Mouse (Mus musculus) megakaryocyte, embryonic 14.5 days (primary cell): ENCODE data around the gene Cfap44. TPM values are rescaled to one million over a fixed set of nuclear protein-coding genes. Genes with fewer than 3 reads are reported as not detected.

Source experiments
- H3K27me3 ChIP-seq: replicated peaks from 2 replicates; pipeline ENCODE3; 2012; ENCODE audit warnings: inconsistent platforms
- H3K36me3 ChIP-seq: replicated peaks from 2 replicates; pipeline ENCODE3; 2012; ENCODE audit warnings: low read length, inconsistent platforms, mixed read lengths
- H3K4me1 ChIP-seq: 2 replicates; pipeline ENCODE4 v1.6.1; 2012; ENCODE audit warnings: inconsistent platforms
- H3K4me3 ChIP-seq: replicated peaks from 2 replicates; pipeline ENCODE3; 2012; ENCODE audit warnings: moderate library complexity, mild to moderate bottlenecking, inconsistent platforms
- H3K9me3 ChIP-seq: 2 replicates; pipeline ENCODE4 v1.6.1; 2012; ENCODE audit warnings: inconsistent platforms
- FLI1 ChIP-seq: IDR thresholded peaks from 2 replicates; pipeline ENCODE4 v1.6.1; 2012; ENCODE audit warnings: low read length, inconsistent platforms, mixed read lengths
- GATA1 ChIP-seq: IDR thresholded peaks from 3 replicates; pipeline ENCODE4 v1.6.1; 2012; ENCODE audit warnings: mixed read lengths, low read length, inconsistent platforms, borderline replicate concordance
- polyA plus RNA-seq: library from polyadenylated mRNA; stranded (reverse); fragments of >175 nt; gene quantifications from 2 replicates; pipeline ENCODE4 v1.2.3, GENCODE M21; 2012; ENCODE audit warnings: low replicate concordance; ENCODE audit not compliant: insufficient read depth

The Cfap44 gene
- polyA plus RNA-seq, 1 experiment: not detected

DNA sequence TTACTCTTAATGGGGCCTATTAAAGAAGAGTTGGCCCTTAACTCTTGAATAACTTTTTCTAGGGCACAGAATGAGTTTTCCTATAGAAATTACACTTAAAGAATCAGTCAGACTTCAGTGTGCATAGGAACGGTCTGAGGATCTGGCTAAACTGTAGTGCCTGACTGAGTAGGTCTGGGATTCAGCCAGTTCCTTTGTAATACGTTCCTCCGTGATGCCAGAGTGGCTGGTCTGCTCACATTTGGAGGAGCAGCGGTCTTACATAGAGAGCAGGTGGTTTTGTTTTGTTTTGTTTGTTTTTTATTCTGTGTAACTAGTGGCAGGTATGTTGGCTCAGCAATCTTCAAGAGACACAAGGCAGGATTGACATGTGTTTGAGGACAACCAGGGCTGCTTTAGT, 14.6 kb upstream of the Cfap44 start:
- H3K9me3 ChIP-seq: no peaks in the 10 kb centered on the region
- H3K4me1 ChIP-seq: no peaks in the 10 kb centered on the region
- TF ChIP-seq GATA1: no peak
- no peak for TF ChIP-seq FLI1
- H3K27me3 ChIP-seq: no peaks in the 10 kb centered on the region
- peaks cover 40% of the 10 kb centered on the region for H3K36me3 ChIP-seq
- no peak overlapping the region for H3K4me3 ChIP-seq

GRCm38 (mm10) chr16:44381578-44381977, 13.0 kb upstream of the Cfap44 start:
- no peak for TF ChIP-seq GATA1
- no peak for TF ChIP-seq FLI1
- no peak overlapping the region for H3K4me3 ChIP-seq
- H3K27me3 ChIP-seq: no peaks in the 10 kb centered on the region
- H3K9me3 ChIP-seq: no peaks in the 10 kb centered on the region
- no peaks in the 10 kb centered on the region for H3K4me1 ChIP-seq
- H3K36me3 ChIP-seq: peaks cover 39% of the 10 kb centered on the region

DNA sequence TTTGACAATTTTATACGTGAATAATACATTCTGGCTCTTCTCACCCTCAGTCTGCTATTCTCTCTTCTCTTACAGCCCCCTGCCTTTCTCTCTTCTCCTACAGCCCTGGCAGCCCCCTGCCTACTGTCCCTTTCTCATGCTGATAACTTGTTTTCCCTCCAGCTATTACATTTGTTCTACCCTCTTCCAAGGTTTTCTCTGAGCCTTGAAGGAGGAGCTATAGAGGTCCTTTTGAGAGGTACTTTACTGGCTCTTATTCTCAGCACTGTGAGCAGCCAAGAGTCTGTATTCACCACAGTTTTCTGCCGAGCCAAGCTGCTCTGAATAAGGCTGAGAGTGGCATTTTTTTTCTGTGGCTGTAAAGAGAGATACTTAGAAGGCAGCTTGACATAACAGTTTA, 11.0 kb upstream of the Cfap44 start:
- peaks cover 41% of the 10 kb centered on the region for H3K36me3 ChIP-seq
- H3K9me3 ChIP-seq: peaks cover 3% of the 10 kb centered on the region; the same call in 1 of the 2 replicates
- no peaks in the 10 kb centered on the region for H3K4me1 ChIP-seq
- H3K27me3 ChIP-seq: no peaks in the 10 kb centered on the region
- no peak overlapping the region for H3K4me3 ChIP-seq
- no peak for TF ChIP-seq GATA1
- TF ChIP-seq FLI1: no peak

DNA sequence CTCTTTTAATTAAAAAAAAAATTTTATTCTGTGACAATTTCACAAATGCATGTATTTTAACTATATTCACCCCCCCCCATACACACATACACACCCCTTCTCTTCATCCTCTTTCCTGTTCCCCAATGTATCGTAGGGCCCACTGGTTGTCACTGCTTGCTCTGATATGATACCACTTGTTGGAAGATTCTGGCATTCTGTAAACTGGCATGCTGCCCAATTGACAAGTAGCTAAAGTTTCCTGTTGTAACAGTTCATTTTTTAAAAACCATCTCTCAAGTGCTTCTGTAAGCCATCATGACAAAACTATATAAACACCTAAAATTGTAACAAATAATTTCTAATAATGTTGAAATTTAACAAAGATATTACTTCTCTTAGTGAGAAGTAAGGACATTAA, 10.3 kb upstream of the Cfap44 start:
- H3K4me1 ChIP-seq: no peaks in the 10 kb centered on the region
- H3K36me3 ChIP-seq: peaks cover 41% of the 10 kb centered on the region

GRCm38 (mm10) chr16:44391877-44392548, 2.6 kb upstream of the Cfap44 start:
- Histone ChIP-seq H3K36me3 (peaks cover 26% of the 10 kb centered on the region), H3K4me3 (peak overlapping the region; percentile 75), H3K9me3 (peaks cover 17% of the 10 kb centered on the region), H3K4me1 (peaks cover 12% of the 10 kb centered on the region), H3K27me3 (peaks cover 9% of the 10 kb centered on the region)
- TF ChIP-seq GATA1 (no peak), FLI1 (no peak)

More for the DNA sequence above, 10.3 kb upstream of the Cfap44 start:
- Histone ChIP-seq H3K27me3 (no peaks in the 10 kb centered on the region), H3K4me3 (no peak overlapping the region), H3K9me3 (peaks cover 8% of the 10 kb centered on the region; the same call in 1 of the 2 replicates)
- TF ChIP-seq GATA1 (no peak), FLI1 (no peak)

GRCm38 (mm10) chr16:44404933-44405332, 10.3 kb downstream of the Cfap44 start:
- Histone ChIP-seq H3K9me3 (peaks cover 7% of the 10 kb centered on the region), H3K4me3 (no peak overlapping the region), H3K27me3 (no peaks in the 10 kb centered on the region), H3K4me1 (no peaks in the 10 kb centered on the region), H3K36me3 (no peaks in the 10 kb centered on the region)
- TF ChIP-seq GATA1 (no peak), FLI1 (no peak)

- H3K4me1 ChIP-seq: no peaks in the 10 kb centered on the region
- peaks cover 7% of the 10 kb centered on the region for H3K9me3 ChIP-seq
- H3K36me3 ChIP-seq: no peaks in the 10 kb centered on the region
- H3K27me3 ChIP-seq: no peaks in the 10 kb centered on the region
- TF ChIP-seq FLI1 (no peak), GATA1 (no peak)
- H3K4me3 ChIP-seq: no peak overlapping the region
Observed at GRCm38 (mm10) chr16:44407211-44407610, 12.6 kb downstream of the Cfap44 start.

GRCm38 (mm10) chr16:44408290-44408689, 13.7 kb downstream of the Cfap44 start:
- H3K36me3 ChIP-seq: no peaks in the 10 kb centered on the region
- TF ChIP-seq FLI1 (no peak), GATA1 (no peak)

DNA sequence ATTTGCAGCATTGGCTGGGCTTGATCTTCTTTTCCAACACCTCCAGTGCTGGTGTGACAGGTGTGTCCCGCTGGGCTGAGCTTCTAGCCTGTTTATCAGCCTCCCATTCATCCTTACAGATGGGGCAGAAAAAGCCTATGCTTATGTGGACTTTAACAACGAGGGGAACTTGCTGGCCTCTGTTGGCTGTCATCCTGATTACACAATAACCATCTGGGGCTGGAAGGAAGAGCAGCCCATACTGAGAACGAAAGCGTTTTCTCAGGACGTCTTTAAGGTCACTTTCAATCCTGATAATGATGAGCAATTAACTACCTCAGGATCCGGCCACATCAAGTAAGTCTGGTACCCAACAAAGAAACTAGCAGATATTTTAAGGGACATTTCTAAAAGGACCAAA, 15.6 kb downstream of the Cfap44 start:
- no peaks in the 10 kb centered on the region for H3K27me3 ChIP-seq
- no peak for TF ChIP-seq GATA1
- TF ChIP-seq FLI1: no peak

More at GRCm38 (mm10) chr16:44408290-44408689, 13.7 kb downstream of the Cfap44 start:
- Histone ChIP-seq H3K9me3 (peaks cover 7% of the 10 kb centered on the region), H3K4me1 (no peaks in the 10 kb centered on the region), H3K4me3 (no peak overlapping the region), H3K27me3 (no peaks in the 10 kb centered on the region)

DNA sequence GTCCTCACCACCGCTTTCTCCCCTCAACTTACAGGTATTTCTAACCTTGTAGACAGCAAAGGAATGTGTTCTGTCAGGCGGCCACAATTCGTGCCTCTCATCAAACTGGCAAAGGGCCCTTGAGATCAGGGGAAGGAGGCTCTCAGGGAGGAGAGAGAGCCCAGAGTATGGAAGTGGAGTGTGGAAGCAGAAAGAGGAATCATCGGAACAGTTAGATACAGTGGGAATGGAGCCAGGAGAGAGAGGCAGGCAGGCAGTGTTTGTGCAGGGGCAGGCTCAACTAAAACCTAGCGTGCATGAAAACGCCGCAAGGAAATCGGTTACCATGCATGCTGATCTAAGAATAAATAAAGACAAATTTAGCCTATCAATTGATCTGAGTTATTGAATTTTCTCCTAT, 23.0 kb downstream of the Cfap44 start:
- Histone ChIP-seq H3K4me1 (peaks cover 3% of the 10 kb centered on the region), H3K36me3 (no peaks in the 10 kb centered on the region), H3K27me3 (no peaks in the 10 kb centered on the region), H3K9me3 (0 out of 2 replicates have a peak, but pooled peaks cover 2% of the 10 kb centered on the region), H3K4me3 (no peak overlapping the region)
- TF ChIP-seq FLI1 (no peak), GATA1 (no peak)

More for the DNA sequence above, 15.6 kb downstream of the Cfap44 start:
- Histone ChIP-seq H3K9me3 (no peaks in the 10 kb centered on the region), H3K36me3 (no peaks in the 10 kb centered on the region), H3K4me1 (no peaks in the 10 kb centered on the region), H3K4me3 (no peak overlapping the region)
